Mouse (Mus musculus) lung, adult 18-20 months (tissue): ENCODE data around the gene Ngdn.

Experiments used
- DNase-seq, 2 experiments: peaks; one replicate each; pipeline ENCODE4 v3.0.0; 2022; ENCODE audit warnings: mixed read lengths in 2 of 2

Gene Ngdn

DNA sequence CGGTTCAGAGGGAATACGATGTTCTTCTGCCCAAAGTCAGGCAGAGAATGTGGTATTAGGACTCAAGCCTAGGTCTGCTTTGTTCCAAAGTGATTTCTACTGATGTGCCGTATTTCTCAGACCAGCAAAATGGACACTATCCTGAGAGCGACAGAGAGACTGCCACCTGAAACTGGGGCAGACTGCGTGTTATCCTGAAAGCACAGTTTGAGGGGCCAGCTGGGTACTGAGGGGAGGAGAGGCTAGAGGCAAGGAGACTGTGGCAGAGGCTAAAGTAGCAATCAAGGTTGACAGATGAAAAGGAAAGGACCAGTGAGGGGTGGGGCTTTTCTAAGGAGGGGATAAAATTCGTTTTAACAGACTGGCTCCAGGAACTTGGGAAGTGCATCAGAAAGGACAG lies 14.4 kb upstream of the Ngdn start:
- no peak for DNase-seq

DNA sequence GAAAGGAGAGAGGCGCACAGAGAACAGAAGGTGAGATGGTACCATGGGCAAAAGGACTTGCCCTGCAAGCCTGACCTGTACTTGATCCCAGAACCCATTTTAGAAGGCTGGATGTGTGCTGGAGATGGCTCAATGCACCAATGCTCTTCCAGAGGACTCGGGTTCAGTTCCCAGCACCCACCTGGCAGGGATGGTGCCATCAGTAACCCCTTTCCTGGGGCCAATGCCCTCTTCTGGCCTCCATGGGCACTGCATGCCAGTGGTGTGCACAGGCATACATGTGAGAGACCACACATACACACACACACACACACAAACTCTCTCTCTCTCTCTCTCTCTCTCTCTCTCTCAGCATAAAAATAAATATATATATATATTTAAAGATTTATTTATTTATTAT lies 13.8 kb upstream of the Ngdn start:
- no peak for DNase-seq

DNA sequence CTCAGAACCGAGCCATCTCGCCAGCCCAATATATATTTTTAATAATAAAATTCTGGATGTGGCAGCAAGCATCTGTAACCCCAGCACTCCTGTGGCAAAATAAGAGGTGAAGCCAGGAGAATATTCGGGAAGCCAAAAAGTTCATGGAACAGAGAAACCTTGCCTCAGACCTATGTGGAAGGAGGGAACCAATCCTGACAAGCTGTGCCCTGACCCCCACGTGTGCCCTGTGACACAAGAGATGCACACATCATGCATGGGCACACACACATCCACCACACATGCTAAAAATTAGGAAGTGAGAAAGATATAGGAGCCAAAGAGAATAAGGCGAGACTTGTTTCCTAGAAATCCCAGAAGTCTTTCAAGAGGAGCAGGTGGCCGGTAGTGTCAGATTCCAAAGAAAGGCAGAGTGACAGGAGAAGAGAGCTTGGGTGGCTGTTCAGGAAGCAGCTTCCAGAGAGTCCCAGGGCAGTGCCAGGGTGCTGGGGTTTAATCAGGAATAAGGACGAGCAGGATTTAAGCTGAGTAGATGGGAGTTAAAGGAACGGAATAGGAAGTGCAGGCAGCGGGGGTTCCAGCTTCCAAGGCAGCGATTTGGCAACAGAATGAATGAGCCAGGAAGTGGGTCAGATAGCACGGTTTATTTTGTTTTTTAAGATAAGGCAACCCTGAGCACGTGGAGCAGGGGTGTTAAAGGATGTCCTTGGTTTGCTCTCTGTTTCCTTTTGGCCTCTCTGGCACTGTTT lies 13.1 kb upstream of the Ngdn start:
- no peak for DNase-seq

DNA sequence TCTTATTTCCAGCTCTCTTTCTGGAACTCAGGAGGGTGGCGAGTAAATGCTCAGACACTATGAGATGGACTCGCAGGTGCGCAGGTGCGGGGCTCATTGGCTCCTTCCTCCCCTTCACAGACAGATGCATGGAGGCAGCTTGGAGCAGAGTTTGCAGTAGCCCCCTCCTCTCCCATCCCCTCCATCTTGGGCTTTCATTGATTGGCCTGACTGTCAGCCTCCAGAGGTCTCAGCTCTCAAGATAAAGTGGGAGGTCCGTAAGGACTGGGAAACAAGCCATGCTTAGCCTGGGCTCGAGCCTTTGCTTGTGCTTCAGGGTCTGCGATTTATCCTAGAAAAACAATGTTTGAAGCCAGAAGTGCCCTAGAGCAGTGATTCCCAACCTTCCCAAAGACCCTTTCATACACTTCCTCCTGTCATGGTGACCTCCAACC lies 12.6 kb upstream of the Ngdn start:
- no peak for DNase-seq

DNA sequence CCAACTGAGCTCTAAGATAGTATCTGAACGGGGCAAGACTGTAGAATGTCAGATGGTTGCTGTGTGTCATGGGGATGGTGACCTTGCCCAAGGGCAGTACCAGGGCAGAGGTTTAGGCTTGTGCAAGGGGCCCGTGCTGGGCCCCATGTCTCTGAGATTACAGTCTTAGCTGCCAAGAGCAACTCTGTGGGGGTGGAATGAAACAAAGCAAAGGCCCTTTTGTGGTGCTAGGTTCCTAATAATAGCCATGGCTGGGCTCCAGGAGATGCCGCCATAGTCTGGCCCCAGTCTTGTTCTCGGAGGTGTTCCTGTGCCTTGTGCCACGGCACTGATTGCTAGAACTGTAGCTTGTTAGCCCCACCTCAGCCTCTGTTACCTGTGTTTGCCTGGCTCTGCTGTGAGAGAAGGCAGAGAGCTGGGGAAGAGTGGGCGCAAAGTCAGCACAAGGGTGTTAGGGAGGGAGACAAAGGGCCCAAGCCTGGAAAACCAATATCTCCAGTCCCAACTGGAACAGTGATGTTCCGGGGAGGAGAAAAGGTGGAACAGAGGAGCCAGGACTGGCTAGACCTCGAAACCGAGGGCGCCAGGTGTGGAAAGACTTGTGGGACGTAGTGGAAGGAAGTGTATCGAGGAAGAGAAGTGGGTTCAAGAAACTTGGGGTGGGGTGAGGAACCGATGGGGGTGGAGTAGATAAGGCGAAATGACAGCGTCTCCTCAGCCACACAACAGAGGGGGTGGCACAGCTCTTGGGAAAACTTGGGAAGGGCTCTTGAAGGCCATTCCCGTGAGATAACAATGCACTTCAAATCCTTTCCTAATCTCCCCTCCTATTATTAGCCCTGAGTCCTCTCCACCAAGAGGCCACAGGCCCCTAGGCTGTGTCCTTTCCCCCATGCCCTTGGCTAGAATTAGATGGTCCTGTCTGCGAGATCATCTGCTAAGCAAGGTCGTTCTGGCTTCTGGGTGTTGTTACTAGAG lies 11.1 kb upstream of the Ngdn start:
- peak; percentile 44 to 61 for DNase-seq

DNA sequence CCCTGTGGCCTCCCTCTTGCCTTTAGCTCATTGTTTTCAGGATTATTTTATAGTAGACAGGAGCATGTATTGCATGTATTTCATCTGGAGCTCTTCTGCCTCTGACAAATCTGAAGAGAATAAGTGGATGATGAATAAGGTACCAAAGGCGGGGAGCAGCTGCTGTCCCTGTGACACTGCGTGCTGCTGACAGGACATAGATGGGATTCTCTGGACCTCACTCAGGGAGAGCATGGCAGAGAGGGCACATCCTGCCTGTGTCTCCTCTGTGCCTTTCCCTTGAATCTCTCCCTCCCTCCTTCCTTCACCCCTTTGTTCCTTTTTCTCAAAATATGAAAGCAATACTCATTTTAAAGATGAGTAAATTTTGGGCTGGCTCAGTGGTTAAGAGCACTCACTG lies 9.7 kb upstream of the Ngdn start:
- DNase-seq: no peak

DNA sequence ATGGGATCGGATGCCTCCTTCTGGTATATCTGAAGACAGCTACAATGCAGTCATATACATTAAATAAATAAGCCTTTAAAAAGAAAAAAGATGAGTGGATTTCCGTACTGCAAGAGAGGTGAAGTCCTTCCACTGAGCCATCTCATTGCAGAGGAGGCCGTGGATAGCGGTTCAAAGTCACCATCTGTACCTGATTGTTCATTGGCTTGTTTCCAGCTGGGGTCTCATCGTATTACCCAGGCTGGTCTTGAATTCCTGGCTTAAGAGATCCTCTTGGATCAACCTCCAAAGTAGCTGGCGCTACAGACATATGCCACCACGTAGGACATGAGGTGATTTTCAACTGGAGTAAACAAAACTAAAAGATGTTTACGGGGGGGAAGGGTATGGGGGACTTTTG lies 9.3 kb upstream of the Ngdn start:
- no peak for DNase-seq

DNA sequence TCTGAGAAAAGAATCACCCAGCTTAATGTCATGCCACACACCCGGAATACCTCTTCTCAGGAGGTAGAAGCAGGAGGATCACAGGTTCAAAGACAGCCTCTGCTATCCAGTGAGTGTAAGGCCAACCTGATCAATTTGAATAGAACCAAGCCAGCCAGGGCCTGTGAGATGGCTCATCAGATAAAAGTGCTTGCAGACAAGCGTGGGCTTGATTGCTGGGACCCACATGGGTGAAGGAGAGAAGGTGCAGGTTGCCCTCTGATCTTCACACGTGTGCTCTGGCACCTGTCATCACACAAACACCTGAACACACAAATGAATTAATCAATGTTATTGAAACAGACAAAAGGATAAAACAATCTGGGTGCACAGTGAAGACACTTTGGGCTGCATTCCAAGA lies 8.7 kb upstream of the Ngdn start:
- no peak for DNase-seq

DNA sequence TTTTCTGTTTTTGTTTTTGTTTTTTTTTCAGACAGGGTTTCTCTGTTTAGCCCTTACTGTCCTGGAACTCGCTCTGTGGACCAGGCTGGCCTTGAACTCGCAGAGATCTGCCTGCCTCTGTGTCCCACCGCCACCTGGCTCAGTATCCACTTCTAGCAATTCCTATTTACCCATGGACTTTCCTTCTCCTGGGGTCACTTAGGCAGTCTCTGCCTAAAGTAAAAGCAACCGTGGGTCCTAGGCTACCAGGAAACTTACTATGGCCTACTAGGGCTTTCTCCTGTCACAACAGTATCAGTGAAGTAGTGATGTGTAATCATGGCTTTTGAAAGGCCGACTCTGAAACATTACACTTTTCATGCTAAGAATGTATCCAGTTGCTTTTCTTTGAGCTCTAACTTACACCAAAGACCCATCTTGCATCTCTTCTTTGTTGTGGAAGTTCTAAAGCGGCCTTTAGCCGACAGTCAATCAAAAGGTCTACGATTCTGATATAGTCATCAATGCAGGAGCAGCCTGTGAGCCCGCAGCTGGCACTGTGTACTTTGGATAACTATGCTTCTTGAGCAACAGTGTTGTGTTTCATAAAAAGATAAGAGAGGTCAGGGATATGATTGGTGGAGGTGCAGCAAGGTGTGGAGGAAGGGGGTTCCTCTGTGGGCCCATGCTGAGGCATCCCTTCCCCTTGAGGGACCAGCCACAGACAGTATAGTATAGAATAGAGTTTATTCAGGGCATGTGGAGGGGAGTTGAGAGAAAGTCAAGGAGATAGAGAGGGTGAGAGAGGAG lies 7.9 kb upstream of the Ngdn start:
- DNase-seq: no peak

DNA sequence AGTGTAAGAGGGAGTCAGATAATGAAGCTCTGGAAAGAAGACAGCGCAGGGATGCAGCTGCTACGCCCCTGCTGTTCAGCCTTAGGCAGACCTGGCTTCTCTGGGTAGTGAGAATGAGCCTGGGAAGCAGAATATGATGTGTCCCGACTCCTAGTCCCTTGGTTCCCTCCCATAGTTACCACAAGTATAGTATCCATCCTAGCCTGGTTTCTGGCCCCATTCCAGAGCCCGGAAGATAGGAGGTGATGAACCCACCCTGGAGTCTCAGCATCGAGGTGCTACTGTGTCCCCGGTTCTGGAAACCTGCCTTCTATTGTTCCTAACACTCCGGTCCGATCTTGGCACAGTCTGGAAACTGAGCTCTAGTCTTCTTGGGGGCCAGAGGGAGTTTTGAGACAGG lies 6.8 kb upstream of the Ngdn start:
- no peak for DNase-seq

DNA sequence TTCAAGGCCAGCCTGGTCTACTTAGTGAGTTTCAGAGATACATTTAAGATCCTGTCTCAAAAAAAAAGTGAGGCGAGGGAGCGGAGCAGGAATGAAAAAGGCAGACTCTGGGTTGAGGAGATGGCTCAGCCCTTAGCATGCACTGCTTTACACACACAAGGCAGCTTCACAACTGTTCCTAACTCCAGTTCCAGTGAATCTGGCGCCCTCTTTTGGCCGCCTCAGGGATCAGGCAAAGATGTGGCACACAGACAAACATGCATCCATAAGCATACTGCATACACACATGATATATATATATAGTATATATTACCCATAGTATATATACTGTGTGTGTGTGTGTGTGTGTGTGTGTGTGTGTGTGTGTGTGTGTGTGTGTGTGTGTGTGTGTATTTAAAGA lies 4.1 kb upstream of the Ngdn start:
- no peak for DNase-seq

DNA sequence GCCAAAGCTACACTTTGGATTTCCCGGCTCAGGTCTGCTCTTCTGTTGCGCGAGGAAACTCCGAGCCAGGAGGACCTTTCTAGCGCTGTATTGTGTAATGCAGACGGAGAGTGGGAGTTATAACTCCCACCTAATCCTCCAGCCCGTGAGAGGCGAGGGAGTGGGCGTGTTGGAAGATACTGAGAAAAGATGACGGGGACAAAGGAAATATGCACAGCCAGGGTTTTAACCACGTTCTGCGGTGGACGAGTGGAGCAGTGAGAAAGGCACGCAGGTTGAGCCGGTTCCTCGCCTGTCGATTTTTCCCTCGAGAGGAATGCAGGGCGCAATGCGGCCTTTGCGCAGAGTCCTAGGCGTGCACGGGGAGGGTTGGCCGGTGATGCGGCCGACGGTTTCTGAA lies 663 bp upstream of the Ngdn start:
- no peak for DNase-seq

DNA sequence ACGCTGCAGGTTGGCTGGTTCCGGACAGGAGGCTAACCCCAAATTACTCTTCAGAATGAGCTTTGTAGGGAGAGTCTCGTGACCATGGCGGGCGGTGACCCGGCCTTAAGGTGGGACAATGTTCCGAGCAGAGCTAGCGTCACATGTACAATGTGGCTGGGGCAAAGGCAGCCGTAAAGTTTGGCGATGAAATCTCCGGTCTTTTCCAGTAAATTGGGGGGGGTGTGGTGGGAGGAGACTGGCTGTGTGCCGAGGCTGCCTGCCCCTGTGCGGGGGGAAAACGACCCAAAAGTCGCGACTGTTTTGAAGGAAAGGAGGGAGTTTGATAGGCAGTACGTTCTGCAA lies 485 bp downstream of the Ngdn start:
- no peak for DNase-seq

DNA sequence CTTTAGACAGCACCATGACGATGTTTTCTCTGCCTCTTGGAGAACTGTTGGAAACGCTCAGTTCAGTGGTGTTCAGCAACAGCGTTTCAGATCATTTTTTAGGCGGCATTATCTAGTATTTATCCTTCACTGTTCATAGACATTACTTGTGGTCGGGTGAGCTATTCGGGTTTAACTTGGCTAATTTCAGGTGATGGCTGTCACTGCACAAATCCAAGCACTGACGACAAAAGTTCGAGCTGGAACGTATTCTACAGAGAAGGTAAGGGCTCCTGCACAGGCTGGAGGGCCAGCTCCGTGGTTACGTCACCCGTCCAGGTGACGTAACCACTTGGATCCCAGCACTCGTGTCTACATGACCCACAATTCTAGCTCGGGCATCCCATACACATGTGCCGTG lies 1.6 kb downstream of the Ngdn start:
- no peak for DNase-seq

DNA sequence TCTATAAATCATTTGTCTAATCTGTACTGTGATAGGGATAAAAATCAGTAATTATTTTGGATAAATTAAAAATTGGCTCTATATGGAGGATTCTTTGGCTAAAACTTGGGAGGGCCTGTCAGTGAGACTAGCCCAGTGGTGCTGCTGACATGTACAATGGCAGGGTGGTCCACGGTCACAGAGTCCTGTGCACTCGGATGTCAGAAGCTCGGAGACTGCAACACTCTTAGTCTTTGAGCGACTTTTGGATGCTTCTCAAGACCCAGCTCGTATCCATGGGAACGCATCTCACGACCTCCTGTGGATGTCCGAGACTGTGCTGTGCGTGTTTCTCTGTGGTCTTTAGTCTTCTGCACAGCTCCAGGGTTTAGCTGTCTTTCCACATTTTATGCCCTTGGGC lies 5.1 kb downstream of the Ngdn start:
- DNase-seq: no peak

DNA sequence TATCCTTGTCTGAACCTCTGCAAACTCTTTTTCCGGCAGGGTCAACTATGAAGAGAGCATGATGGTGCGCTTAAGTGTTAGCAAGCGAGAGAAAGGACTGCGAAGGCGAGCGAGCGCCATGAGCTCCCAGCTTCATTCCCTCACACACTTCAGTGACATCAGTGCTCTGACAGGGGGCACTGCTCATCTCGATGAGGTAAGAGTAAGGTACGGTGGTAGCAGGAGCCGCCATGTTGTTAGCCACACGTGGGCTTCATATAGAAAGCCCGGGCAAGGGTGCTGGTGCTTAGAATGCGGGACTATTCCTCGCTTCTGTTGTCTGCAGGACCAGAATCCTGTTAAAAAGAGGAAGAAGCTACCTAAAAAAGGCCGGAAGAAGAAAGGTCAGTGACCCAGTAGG lies 7.8 kb downstream of the Ngdn start:
- DNase-seq: no peak

DNA sequence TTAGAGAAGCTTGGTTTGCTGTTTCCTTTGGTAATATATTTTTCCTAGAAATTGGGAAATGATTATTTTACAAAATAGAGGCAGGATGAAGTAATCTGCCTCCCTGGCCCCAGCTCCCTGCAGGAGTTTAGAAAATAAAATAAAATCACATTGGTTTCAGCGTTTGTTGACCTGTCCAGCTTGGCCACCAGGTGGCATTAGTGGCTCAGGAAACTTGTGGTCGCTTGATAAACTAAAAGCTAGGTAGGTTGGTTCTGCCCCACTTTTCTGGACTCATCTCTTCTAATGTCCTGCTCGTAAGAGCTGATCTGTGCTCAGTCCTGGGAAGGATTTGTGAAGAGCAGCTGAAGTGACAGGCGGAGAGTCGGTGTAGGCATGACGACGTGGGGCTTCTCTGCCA lies 9.0 kb downstream of the Ngdn start:
- DNase-seq: peak; percentile 28 to 38

DNA sequence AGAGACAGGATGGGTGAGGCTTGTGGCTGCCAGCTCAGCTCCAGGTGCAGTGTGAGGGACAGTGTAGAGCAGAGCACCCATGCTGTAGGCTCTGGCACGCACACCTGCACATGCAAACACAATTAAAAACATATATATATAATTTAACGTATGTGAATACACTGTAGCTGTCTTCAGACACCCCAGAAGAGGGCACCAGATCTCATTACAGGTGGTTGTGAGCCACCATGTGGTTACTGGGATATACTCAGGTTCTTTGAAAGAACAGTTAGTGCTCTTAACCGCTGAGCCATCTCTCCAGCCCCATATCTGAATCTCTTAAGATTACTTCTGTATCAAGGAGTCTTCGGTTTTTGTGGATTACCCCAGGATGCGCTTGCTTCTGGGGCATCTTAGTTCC lies 10.3 kb downstream of the Ngdn start:
- no peak for DNase-seq

DNA sequence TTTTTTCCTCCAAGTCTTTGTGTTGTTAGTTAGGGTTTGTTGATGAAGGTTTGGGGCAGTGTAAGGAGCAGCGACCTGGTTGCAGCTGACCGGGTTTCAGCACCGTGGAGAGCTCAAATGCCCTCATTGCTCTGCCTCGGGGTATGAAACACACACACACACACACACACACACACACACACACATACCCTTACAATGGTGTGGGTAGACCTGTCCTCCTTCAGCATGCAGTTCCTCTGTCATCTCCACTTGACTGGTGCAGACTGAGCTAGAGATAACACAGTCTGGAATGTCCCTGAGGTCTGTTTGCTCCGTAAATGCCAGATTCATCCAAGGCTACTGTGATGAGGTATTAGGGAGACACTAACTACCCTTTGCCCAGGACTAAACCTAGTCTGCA lies 12.0 kb downstream of the Ngdn start:
- no peak for DNase-seq

DNA sequence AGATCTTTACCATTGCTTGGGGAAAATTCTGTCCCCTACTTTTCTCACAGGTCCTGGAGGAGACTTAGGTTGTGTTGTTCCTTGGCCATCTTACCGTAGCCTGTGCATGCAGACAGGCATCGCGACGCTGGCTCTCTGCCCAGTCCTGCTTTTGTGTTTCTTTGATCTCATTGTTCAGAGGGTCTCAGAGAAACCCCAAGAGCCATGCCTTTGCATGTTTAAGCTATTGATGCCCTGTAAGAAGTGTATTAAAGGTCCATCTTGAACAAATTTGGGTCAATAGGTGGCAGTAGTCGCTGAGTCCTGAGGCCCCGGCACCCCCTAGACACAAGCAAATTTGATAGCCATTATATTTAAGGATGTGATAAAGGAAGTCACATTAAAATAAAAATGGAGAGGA lies 12.4 kb downstream of the Ngdn start:
- DNase-seq: no peak

DNA sequence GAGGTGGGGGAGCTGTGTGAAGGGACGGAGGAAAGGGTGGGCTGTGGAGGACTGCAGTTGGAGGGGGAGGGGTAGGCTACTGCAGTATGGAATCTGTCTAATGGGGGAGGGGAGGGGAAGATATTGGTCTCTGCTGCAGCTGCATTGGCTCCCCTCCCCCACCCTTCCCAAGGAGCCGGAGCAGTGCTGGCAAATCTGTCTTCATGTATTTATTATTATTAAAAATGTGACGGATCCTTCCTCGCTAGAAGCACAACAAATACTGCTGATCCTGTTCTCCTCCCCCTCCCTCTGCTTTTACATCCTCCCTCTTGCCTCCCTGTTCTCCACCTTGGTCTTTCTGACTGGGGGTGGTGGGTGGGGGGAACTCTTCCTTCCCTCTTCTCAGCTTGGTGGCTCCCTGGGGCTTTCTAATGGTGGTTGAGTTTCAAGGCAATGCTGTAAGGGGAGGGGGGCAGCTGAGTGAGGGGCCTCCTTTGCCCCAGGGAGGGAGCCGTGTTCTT lies 13.1 kb downstream of the Ngdn start:
- no peak for DNase-seq

DNA sequence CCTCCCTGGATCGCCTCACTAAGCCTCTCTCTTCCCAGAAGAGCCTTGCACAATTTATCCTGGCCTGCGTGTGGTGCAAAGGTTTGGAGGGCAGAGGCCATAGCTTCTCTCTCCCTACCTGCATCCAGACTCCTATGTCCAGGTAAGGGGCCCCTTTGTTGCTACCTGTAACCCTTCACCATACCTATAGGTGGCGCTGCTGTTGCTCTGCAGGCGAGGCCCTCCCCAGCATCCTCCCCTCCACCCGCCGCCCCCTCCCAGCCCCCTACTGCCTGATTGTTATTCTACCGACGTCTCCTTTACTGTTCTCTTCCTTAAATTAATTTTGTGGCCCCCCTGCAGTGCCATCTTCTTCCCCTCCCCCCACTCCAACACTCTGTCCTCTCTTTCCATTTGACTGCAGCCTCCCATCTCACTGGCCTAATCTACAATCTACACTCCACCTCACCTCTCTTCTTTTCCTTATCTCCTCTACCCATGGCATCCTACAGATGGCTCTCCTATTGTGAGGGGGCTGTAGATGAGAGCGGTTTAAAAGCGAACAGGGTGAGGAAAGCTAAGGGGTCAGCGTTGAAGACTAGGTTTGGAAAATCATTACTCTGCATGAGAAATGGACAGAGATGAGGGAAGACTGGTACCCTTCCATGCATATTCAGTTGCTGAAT lies 13.9 kb downstream of the Ngdn start:
- DNase-seq: no peak
